Mouse (Mus musculus) lung, embryonic 14.5 days (tissue): ENCODE measurements around the gene Skiv2l. TPM values are rescaled to one million over a fixed set of nuclear protein-coding genes. Genes with fewer than 3 reads are reported as not detected.
"Not testable (repeated sequence)": the region's sequence is repeated elsewhere in the genome, so short reads cannot be mapped to it uniquely, and the experiment has no call there.

Source experiments
- ATAC-seq: fragments of 200-750 bp; cut with Nextera tagmentation; 2 replicates; pipeline ENCODE4 v1.8.0; 2017; ENCODE audit warnings: mild to moderate bottlenecking, moderate TSS enrichment, moderate library complexity; ENCODE audit not compliant: insufficient read depth
- DNase-seq: peaks from one replicate; pipeline ENCODE4 v3.0.0-alpha.2; 2015
- H3K27ac ChIP-seq: fragments of 300-500 bp; sonication (generic); 2 replicates; pipeline ENCODE4 v1.5.1; 2014; ENCODE audit warnings: low read depth, mild to moderate bottlenecking, moderate library complexity
- H3K27me3 ChIP-seq: fragments of 300-500 bp; sonication (generic); 2 replicates; pipeline ENCODE4 v1.6.1; 2014; ENCODE audit warnings: low read length, control low read depth; ENCODE audit not compliant: insufficient read depth
- H3K36me3 ChIP-seq: fragments of 300-500 bp; sonication (generic); 2 replicates; pipeline ENCODE4 v1.6.1; 2014; ENCODE audit warnings: control low read depth; ENCODE audit not compliant: insufficient read depth
- H3K4me1 ChIP-seq: fragments of 300-500 bp; sonication (generic); 2 replicates; pipeline ENCODE4 v1.6.1; 2014; ENCODE audit warnings: antibody characterized with exemption, control low read depth; ENCODE audit not compliant: insufficient read depth
- H3K4me2 ChIP-seq: fragments of 300-500 bp; sonication (generic); 2 replicates; pipeline ENCODE4 v1.6.1; 2014; ENCODE audit warnings: mild to moderate bottlenecking
- H3K4me3 ChIP-seq: fragments of 300-500 bp; sonication (generic); 2 replicates; pipeline ENCODE4 v1.5.1; 2014; ENCODE audit warnings: low read depth, low read length
- H3K9ac ChIP-seq: fragments of 300-500 bp; sonication (generic); 2 replicates; pipeline ENCODE4 v1.6.1; 2014
- H3K9me3 ChIP-seq: fragments of 300-500 bp; sonication (generic); 2 replicates; pipeline ENCODE4 v1.6.1; 2016; ENCODE audit warnings: low read depth, low read length, control low read depth
- CTCF ChIP-seq: IDR thresholded peaks from 2 replicates; pipeline ENCODE4 v1.5.1; 2016; ENCODE audit warnings: antibody characterized with exemption, low read depth
- WGBS: fragments of 180-500 bp; shearing (Covaris S2); extraction: QIAGEN DNeasy Blood & Tissue Kit; methylation state at CpG from one replicate; pipeline ENCODE4 v1.1.7; 2014; 5-methylcytosine and 5-hydroxymethylcytosine counted together
- polyA plus RNA-seq: library from polyadenylated mRNA; unstranded; fragments of >200 nt; fragmentation: Nextera tagmentation; extraction: Ambion mirVana; gene quantifications from 2 replicates; pipeline ENCODE4 v1.2.1, GENCODE M21; 2014

The Skiv2l gene
- polyA plus RNA-seq, 1 experiment from 2014 or later: 50.3 TPM

- Histone ChIP-seq H3K27ac (no peak overlapping the region), H3K9ac (no peak overlapping the region), H3K4me1 (no peaks in the 10 kb centered on the region), H3K4me3 (no peak overlapping the region), H3K27me3 (no peaks in the 10 kb centered on the region), H3K4me2 (no peak overlapping the region), H3K36me3 (no peaks in the 10 kb centered on the region), H3K9me3 (no peaks in the 10 kb centered on the region)
- no peak for ATAC-seq
- TF ChIP-seq CTCF: no peak
- WGBS: 60% methylated on average over 15 of the region's 15 CpGs
- DNase-seq: no peak
Measured at GRCm38 (mm10) chr17:34811275-34811674, 38.7 kb downstream of the Skiv2l start.

- ATAC-seq, H3K9ac ChIP-seq: not testable (repeated sequence)
- WGBS: 63% methylated on average over 7 of the region's 8 CpGs
Measured at GRCm38 (mm10) chr17:34810811-34811210, 39.2 kb downstream of the Skiv2l start.

GRCm38 (mm10) chr17:34810411-34810810 lies 39.6 kb downstream of the Skiv2l start:
- WGBS: 89% methylated on average over 5 of the region's 5 CpGs
- not testable (repeated sequence) for H3K9ac ChIP-seq, DNase-seq, H3K27ac ChIP-seq, H3K4me2 ChIP-seq, H3K36me3 ChIP-seq, H3K4me3 ChIP-seq, ATAC-seq, H3K27me3 ChIP-seq, H3K4me1 ChIP-seq, H3K9me3 ChIP-seq

More at GRCm38 (mm10) chr17:34810811-34811210, 39.2 kb downstream of the Skiv2l start:
- not testable (repeated sequence) for H3K36me3 ChIP-seq, H3K4me1 ChIP-seq, H3K27me3 ChIP-seq, DNase-seq, H3K9me3 ChIP-seq, H3K4me3 ChIP-seq, H3K4me2 ChIP-seq, H3K27ac ChIP-seq

GRCm38 (mm10) chr17:34808599-34809205 lies 41.3 kb downstream of the Skiv2l start:
- TF ChIP-seq CTCF: no peak
- Histone ChIP-seq H3K27me3 (no peaks in the 10 kb centered on the region), H3K9me3 (0 out of 2 replicates have a peak, but pooled peaks cover 7% of the 10 kb centered on the region), H3K4me1 (no peaks in the 10 kb centered on the region), H3K9ac (no peak overlapping the region), H3K4me2 (no peak overlapping the region), H3K27ac (no peak overlapping the region), H3K36me3 (no peaks in the 10 kb centered on the region), H3K4me3 (no peak overlapping the region)
- ATAC-seq (no peak), DNase-seq (no peak)
- WGBS: 77% methylated on average over 6 of the region's 6 CpGs

- no peaks in the 10 kb centered on the region for H3K4me1 ChIP-seq
- H3K27me3 ChIP-seq: no peaks in the 10 kb centered on the region
- H3K27ac ChIP-seq: no peak overlapping the region
- no peak for TF ChIP-seq CTCF
- ATAC-seq (no peak), DNase-seq (no peak)
- no peak overlapping the region for H3K4me3 ChIP-seq
- H3K36me3 ChIP-seq: no peaks in the 10 kb centered on the region
- WGBS: 62% methylated on average over 3 of the region's 3 CpGs
- no peak overlapping the region for H3K4me2 ChIP-seq
- no peak overlapping the region for H3K9ac ChIP-seq
- H3K9me3 ChIP-seq: 0 out of 2 replicates have a peak, but pooled peaks cover 7% of the 10 kb centered on the region
Measured at GRCm38 (mm10) chr17:34807176-34807575, 42.8 kb downstream of the Skiv2l start.

GRCm38 (mm10) chr17:34804871-34805562 lies 45.0 kb downstream of the Skiv2l start:
- H3K4me2 ChIP-seq: no peak overlapping the region
- no peaks in the 10 kb centered on the region for H3K36me3 ChIP-seq
- DNase-seq (no peak), ATAC-seq (no peak)
- H3K27me3 ChIP-seq: no peaks in the 10 kb centered on the region
- H3K27ac ChIP-seq: no peak overlapping the region
- no peak overlapping the region for H3K4me3 ChIP-seq
- no peak overlapping the region for H3K9ac ChIP-seq
- 0 out of 2 replicates have a peak, but pooled peaks cover 7% of the 10 kb centered on the region for H3K9me3 ChIP-seq
- 61% methylated on average over 6 of the region's 6 CpGs for WGBS
- peak; percentile 42 for TF ChIP-seq CTCF
- H3K4me1 ChIP-seq: no peaks in the 10 kb centered on the region

- 87% methylated on average over 3 of the region's 6 CpGs for WGBS
- H3K4me3 ChIP-seq: not testable (repeated sequence)
Measured at GRCm38 (mm10) chr17:34804301-34804700, 45.7 kb downstream of the Skiv2l start, which contains the start of gene Cyp21a1. TSS of gene Cyp21a1 (minus strand) at chr17:34804561.

GRCm38 (mm10) chr17:34803367-34803766 lies 46.6 kb downstream of the Skiv2l start:
- 89% methylated on average over 6 of the region's 6 CpGs for WGBS
- not testable (repeated sequence) for H3K4me2 ChIP-seq, H3K27ac ChIP-seq, H3K4me3 ChIP-seq, H3K4me1 ChIP-seq, DNase-seq, ATAC-seq, H3K36me3 ChIP-seq, H3K9me3 ChIP-seq, H3K9ac ChIP-seq, H3K27me3 ChIP-seq

More at GRCm38 (mm10) chr17:34804301-34804700, 45.7 kb downstream of the Skiv2l start, which contains the start of gene Cyp21a1:
- H3K4me1 ChIP-seq, H3K36me3 ChIP-seq, ATAC-seq, H3K27me3 ChIP-seq, DNase-seq, H3K9ac ChIP-seq, H3K4me2 ChIP-seq, H3K9me3 ChIP-seq, H3K27ac ChIP-seq: not testable (repeated sequence)

- not testable (repeated sequence) for DNase-seq, H3K9ac ChIP-seq, H3K9me3 ChIP-seq, H3K27ac ChIP-seq, H3K4me1 ChIP-seq, H3K4me2 ChIP-seq, H3K4me3 ChIP-seq, H3K36me3 ChIP-seq, ATAC-seq, H3K27me3 ChIP-seq
- WGBS: 93% methylated on average over 9 of the region's 9 CpGs
Measured at GRCm38 (mm10) chr17:34802756-34803155, 47.3 kb downstream of the Skiv2l start.

GRCm38 (mm10) chr17:34800781-34801305 lies 49.2 kb downstream of the Skiv2l start:
- 89% methylated on average over 13 of the region's 16 CpGs for WGBS
- ATAC-seq, H3K4me1 ChIP-seq, H3K27me3 ChIP-seq, H3K4me2 ChIP-seq, DNase-seq, H3K9ac ChIP-seq, H3K27ac ChIP-seq, H3K36me3 ChIP-seq, H3K9me3 ChIP-seq, H3K4me3 ChIP-seq: not testable (repeated sequence)
